Mouse (Mus musculus) telencephalon, adult 2 months (tissue): ENCODE measurements at regions not wholly inside any gene's neighbourhood (a gene's known extent, or its start where the extent isn't known, plus 50 kb on each side); places are given as distances from the start of the nearest gene placed in this dataset.
"Not testable (repeated sequence)": the region's sequence is repeated elsewhere in the genome, so short reads cannot be mapped to it uniquely, and the experiment has no call there.

Experiments
- DNase-seq: peaks from one replicate; pipeline ENCODE4 v3.0.0-alpha.2; 2011; ENCODE audit warnings: low read depth, low spot score

DNA sequence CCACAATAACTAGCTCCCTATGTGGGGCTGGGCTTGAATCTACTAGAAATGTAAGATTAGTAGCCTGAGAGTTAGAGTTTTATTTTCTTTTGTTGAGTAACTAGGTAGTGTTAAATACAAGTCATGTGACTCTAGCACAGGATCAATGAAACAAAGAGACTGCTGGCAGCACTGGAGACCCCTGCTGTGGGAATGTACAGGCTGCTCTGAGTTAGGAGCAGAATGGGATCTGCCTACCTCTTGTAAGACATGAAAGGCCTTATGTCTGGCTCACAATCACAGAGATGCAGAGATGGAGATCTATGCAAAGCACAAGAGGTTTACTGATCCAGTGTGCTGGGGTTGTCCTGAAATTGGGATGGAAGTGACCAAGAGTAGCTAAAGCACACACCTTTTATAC is 193.9 kb upstream of the Kcnmb2 start:
- DNase-seq = not testable (repeated sequence)

DNA sequence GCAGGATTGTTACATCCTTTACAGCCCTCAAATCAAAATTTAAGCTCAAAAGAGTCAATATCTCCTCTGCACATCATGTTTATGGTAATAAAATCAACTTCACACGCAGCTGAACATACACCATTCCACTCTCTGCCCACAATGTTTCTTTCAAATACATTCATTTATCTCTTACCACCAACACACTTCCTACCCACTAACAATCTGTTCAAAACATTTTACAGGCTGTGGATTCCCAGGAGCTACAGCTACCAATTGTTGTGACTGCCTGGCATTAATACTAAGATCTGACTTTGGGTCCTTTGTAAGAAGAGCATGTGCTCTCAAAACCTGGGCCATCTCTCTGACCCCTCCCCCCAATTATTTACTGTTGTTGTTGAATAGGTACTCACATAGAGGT is 161.0 kb upstream of the Kcnmb2 start:
- peak; percentile 57 for DNase-seq

DNA sequence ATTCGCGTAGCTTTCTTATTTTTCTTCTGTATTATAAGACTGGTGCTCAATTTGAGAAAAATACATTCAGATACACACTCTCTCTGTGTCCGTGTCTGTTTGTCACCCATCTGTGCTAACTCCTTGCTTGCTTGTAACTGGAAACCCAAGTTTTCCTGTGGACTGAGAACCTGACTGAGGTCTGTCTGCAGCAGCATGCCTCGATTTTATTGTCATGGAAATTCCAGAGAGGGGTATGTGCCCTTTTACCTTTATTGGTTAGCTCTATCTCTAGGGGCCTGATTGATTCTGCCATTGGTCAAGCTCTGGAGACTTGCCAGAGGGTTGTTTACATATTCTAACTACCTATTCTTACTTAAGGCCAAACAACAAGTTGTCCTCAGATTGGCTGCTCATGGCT is 146.4 kb upstream of the Kcnmb2 start:
- no peak for DNase-seq

DNA sequence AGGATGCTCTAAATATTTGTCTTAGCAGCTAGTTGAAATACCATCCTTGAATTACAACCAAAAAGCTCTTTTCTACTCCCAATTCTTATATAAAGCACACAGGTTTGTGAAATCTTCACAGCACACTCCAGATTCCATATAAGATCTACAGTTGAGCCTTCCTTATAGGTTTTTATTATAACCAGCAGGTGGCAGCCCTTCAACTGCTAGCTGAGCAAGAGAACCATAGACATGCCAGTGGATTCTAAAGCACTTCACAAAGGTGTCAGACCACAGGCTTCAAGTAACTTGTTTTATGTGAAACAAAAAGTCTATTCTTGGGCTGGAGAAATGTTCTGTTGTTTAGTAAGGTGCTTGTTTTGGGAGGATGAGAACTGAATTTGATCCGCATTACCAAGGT is 133.1 kb upstream of the Kcnmb2 start:
- DNase-seq = peak; percentile 22

DNA sequence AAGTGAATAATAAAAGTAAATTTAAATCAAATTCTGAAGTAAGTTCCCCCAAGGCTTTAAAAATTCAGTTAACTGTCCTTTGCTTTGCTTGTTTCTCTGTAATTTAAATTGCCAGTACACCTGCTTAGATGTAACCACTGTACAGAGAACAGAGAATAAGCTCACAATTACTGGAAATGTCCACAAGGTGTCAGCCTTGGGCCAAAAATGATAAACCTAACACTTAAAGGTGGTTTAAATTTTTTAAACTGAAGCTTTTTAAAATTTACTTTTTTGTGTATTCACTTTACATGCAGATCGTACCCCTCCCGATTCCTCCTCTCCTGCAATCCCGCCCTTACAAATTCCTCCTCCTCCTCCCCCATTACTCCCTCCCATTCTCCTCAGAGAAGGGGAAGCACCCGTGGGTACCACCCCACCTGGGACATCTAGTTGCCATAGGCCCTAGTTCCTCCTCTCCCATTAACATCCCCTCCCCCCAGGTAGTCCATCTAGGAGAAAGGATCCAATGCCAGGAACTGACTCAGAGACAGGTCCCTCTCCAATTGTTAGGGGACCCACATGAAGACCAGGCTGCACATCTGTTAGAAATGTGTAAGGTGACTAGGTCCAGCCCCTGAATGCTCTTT is 111.9 kb upstream of the Kcnmb2 start:
- peak; percentile 42 for DNase-seq

DNA sequence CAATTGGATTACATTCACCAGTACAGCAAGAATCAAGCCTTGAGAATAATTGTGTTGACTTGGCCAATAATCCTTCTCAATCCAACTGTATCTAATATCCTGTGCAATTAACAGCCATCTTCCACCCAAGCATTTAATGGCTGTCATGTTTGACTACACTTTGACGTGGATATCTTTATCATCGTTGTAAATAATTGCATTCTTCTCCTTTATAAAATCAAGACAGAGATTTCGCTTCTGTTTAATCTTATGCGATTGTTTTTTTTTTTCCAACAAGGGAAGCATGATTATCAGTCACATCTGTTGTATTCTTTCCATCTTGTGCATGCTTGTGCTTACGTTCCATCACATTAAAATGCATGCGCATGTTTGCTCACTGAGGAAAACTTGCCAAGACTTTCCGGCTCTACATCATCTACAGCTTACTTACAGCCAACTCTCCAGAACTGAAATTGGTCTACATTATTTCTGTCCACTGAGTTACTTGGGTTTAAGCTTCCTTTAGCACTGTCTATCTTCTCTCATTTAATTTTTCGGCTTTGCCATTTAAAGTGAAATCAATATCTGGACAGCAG is 108.8 kb upstream of the Kcnmb2 start:
- peak; percentile 16 for DNase-seq

DNA sequence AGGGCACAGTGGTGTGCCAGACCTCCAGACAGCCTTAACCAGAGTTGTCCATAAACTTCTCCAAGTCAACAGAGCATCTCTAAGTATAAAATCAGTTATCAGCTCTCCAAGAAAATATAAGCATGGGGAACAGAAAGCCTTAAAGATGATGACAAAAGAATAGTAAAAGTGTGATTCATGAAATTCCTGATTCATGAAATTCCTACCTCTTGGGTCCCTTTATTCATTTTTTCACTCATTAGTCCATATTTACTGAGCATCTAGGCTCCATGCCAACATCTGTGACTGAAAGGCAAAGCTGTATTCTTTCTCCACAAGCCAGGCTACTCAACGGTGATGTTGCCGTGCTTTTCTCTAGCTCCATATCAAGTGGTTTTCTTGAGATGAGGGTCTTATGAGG is 105.7 kb upstream of the Kcnmb2 start:
- no peak for DNase-seq

DNA sequence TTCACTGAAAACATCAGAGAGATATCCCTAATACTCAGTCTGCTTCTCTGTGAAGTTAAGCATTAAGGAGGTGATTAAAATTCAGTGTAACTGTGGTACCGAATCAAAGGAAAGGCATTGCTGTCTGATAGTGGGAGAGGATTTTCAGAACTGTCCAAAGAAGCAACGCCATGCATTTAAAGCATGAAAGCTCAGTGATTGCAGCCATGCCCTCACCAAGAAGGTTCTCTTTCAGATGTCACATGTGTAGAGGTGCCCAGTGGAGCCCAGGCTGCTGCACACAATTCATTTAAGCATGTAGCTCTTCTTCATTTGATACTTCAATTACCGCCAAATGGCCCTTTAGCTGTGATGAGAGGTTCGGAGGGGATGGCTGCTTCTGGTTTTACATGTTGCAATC is 103.1 kb upstream of the Kcnmb2 start:
- no peak for DNase-seq

DNA sequence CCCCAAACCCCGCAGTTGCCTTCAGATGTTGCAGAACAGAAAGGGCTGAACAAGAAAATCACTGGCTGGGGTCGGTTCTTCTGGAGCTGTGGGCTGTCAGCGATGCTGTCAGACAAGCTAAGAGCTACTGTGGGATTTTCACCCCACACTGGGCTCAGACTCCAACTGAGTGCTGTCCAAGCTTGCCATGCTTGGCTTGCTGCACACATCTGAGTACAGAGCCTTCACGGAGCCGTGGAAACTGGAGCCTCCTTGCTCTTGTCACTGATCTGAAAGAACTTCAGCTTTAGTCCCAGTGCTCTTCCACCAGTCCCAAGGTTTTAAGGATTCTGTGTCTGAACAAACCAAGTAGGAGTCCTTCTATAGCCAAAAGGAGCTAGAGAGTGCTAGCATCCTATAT is 98.3 kb upstream of the Kcnmb2 start:
- DNase-seq = no peak

DNA sequence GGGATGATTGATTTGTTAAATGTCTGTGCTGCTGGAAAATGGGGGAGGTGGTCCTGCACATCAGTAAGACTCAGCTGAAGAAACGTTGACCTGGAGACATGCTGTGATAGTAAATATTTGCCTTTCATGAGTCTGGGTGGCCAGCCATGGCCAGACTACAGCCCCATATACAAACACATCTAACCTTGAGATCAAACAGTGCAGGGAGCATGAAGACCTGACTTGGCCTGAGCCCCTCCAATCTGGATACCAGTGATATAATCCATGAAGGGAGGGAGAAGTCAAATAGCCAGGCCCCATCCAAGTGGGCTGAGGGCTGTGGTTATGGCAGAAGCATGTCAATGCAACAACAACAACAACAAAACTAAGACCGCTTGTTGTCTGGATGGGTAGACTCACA is 94.6 kb upstream of the Kcnmb2 start:
- no peak for DNase-seq

DNA sequence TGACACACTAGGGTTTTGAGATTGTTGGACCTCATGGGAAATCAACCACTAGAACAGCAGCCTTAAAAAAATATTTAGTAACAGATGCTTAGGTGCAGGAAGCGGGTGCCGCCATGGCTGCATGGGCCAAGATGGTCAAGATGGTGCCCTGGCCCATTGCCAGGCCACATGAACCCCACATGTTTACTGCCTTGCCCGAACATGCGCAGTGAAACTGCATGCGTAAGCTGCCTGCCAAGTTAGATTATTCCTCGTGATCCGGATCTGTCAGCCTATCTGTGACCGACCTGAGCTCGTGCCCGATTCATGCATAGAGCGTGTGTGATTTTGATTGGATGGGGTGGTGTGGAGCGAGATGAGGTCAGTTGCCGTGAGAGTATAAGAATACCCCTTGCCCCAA is 93.2 kb upstream of the Kcnmb2 start:
- DNase-seq = not testable (repeated sequence)

DNA sequence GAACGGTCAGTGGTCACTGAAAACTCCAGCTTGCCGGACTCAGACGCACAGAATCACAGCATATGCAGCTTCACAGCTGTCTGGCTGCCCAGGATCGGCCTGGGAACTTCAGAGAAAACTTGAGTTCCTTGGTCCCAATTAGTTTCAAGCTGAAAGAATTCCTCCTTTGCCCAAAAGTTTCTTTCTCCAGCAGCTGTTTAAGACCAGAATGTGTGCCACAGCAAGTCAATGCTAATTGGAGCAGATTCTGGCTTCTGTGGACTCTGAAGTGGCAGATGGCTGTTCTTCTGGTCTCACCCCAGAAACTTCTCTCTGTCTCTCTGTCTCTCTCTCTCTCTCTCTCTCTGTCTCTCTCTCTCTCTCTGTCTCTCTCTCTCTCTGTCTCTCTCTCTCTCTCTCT is 91.1 kb upstream of the Kcnmb2 start:
- DNase-seq = no peak

DNA sequence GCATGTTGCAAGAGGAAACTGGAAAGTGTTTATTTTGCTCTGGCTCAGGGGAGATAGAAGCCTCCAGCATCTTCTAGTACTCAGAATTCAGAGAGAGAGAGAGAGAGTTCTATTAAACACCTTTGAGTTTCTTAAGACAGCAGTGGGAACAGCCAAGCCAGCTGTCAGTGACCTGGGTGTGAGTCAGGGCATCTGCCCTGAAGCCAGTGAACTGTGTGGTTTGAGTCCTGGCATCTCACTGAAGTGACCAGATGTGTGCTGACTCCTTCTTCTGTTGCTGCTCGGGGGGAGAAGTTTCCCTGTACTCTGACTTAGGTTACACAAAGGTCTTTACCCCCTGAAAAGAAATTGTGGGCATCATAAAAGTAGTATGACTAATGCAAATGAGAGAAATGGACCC is 70.4 kb upstream of the Kcnmb2 start:
- no peak for DNase-seq

DNA sequence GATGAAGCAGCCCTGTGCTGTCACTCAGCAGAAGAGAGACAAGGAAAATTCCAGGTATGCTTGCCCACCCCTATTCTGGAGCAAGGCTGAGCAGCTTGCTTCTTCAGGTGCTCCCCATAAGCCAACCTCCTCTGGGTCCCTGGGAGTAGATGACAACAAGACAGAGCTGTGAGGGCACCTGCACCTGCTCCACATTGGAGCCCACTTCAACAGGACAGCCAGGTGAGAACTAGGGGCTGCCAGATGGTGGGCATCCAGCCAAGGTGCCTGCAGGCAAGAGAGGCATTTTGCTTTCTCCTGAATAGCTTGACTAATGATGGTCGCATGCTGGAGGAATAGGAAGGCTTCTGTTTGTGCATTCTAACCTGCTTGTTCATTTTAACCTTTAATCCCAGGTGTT is 61.1 kb upstream of the Kcnmb2 start:
- no peak for DNase-seq

DNA sequence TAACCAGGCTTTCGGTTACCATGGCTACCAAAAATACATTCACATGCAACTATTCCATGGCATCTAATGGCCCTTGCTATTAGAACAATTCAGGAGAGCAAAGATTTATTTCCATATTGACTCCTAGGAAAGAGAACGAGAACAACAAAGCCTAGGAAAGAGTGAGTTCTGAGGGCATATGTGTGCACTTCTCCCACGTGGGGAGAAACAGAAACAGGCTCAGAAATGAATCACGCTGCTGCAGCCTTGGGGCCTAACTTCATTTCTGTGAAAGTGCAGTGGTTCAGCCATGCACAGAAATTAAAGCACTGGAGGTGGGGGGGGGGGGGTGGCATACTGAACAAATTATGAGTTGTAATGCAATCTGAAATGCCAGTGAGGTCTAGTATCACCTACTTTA is 55.2 kb upstream of the Kcnmb2 start:
- no peak for DNase-seq
